Mouse (Mus musculus): Measurements from ENCODE around the gene Klrc2. TPM values are rescaled to one million over a fixed set of nuclear protein-coding genes. Genes with fewer than 3 reads are reported as not detected.
"Not testable (repeated sequence)": the region's sequence is repeated elsewhere in the genome, so short reads cannot be mapped to it uniquely, and the experiment has no call there.

Klrc2 gene
- polyA plus RNA-seq (2012; rRNA removed): not detected in 2 replicates

- DNase-seq; H3K4me1 ChIP-seq (ENCODE audit: control insufficient read depth, insufficient read depth, low read length); H3K27me3 ChIP-seq (ENCODE audit: control insufficient read depth, insufficient read depth, low read length); H3K4me3 ChIP-seq (replicated peaks; ENCODE audit: insufficient read depth, low read depth, low read length); H3K27ac ChIP-seq (ENCODE audit: insufficient read depth, low read length): not testable (repeated sequence)
- whole genome bisulfite sequencing: 65% methylated on average over 4 of the region's 4 CpGs
Measured at GRCm38 (mm10) chr6:129660589-129660988, at the start of gene Klrc2. Gene Klrc2 (minus strand): TSS chr6:129660689.

DNA sequence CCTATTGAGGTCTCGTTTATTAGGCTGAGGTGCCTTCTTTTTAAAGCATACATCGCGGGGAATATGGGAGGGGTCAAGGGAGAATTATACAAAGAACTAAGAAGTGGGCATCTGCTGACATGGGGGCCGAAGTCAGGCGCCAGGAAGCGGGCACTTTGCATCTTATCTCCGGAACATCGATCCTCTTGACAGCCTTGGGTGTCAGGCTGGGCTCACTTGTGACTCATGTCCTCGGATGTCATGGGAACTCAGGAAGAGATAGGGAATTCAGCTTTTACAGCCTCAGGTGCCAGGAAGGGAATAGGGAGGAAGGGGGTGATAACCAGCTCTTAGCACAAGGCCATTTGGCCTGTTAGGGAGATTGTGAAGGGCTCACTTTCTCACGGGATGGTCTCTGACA is 30.9 kb upstream of the Klrc2 start:
- 83% methylated on average over 10 of the region's 10 CpGs for WGBS
- not testable (repeated sequence) for DNase-seq

GRCm38 (mm10) chr6:129680379-129680778 is 19.9 kb upstream of the Klrc2 start:
- DNase-seq: no peak
- Histone ChIP-seq H3K4me3 (replicated peaks; ENCODE audit: insufficient read depth, low read depth, low read length) (no peak overlapping the region), H3K4me1 (ENCODE audit: control insufficient read depth, insufficient read depth, low read length) (no peaks in the 10 kb centered on the region), H3K27ac (ENCODE audit: insufficient read depth, low read length) (no peak overlapping the region), H3K27me3 (ENCODE audit: control insufficient read depth, insufficient read depth, low read length) (no peaks in the 10 kb centered on the region)
- WGBS: 63% methylated on average over 1 of the region's 1 CpGs
- TF ChIP-seq POLR2A (IDR thresholded peaks at IDR 0.05; ENCODE audit: borderline replicate concordance, insufficient read depth, low read length) (no peak), CTCF (IDR thresholded peaks at IDR 0.05; ENCODE audit: borderline replicate concordance, insufficient read depth, low read depth, low read length) (no peak)

More for the DNA sequence above, 30.9 kb upstream of the Klrc2 start:
- H3K27ac ChIP-seq (ENCODE audit: insufficient read depth, low read length); H3K27me3 ChIP-seq (ENCODE audit: control insufficient read depth, insufficient read depth, low read length); H3K4me3 ChIP-seq (replicated peaks; ENCODE audit: insufficient read depth, low read depth, low read length); H3K4me1 ChIP-seq (ENCODE audit: control insufficient read depth, insufficient read depth, low read length): not testable (repeated sequence)

- no peak for TF ChIP-seq CTCF (IDR thresholded peaks at IDR 0.05; ENCODE audit: borderline replicate concordance, insufficient read depth, low read depth, low read length)
- TF ChIP-seq POLR2A (IDR thresholded peaks at IDR 0.05; ENCODE audit: borderline replicate concordance, insufficient read depth, low read length): no peak
- WGBS: 77% methylated on average over 3 of the region's 3 CpGs
- DNase-seq: no peak
- Histone ChIP-seq H3K4me3 (replicated peaks; ENCODE audit: insufficient read depth, low read depth, low read length) (no peak within 1 kb of the TSS), H3K27me3 (ENCODE audit: control insufficient read depth, insufficient read depth, low read length) (no peaks in the 10 kb centered on the region), H3K4me1 (ENCODE audit: control insufficient read depth, insufficient read depth, low read length) (no peaks in the 10 kb centered on the region), H3K27ac (ENCODE audit: insufficient read depth, low read length) (no peak within 1 kb of the TSS)
Measured at GRCm38 (mm10) chr6:129678873-129679272, 18.4 kb upstream of the Klrc2 start, which contains the start of gene Klrc1. Gene Klrc1 (minus strand): TSS chr6:129678973.

DNA sequence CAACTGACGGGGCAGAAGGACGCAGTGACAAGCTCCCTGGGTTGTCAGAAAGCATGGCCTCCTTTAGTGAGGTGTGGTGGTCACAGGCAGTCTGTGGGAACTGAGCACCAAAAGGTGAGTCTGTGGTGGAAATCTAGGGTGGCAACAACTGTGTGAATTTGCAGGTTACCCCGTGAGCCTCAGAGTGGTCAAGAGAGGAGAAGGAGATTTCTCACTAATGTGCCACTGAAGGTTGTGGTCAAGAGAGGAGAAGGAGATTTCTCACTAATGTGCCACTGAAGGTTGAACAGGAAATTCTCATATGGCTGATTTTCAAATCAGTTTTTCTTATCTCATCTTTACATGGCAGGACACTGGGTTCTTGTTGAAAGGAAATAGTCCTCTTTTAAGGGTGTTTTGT is 812 bp upstream of the Klrc2 start:
- H3K4me1 ChIP-seq (ENCODE audit: control insufficient read depth, insufficient read depth, low read length); H3K27me3 ChIP-seq (ENCODE audit: control insufficient read depth, insufficient read depth, low read length); H3K27ac ChIP-seq (ENCODE audit: insufficient read depth, low read length); DNase-seq; H3K4me3 ChIP-seq (replicated peaks; ENCODE audit: insufficient read depth, low read depth, low read length): not testable (repeated sequence)
- 67% methylated on average over 1 of the region's 3 CpGs for WGBS

DNA sequence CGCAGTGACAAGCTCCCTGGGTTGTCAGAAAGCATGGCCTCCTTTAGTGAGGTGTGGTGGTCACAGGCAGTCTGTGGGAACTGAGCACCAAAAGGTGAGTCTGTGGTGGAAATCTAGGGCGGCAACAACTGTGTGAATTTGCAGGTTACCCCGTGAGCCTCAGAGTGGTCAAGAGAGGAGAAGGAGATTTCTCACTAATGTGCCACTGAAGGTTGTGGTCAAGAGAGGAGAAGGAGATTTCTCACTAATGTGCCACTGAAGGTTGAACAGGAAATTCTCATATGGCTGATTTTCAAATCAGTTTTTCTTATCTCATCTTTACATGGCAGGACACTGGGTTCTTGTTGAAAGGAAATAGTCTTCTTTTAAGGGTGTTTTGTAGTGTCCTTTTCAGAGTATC is 16.4 kb downstream of the Klrc2 start:
- not testable (repeated sequence) for DNase-seq; H3K4me3 ChIP-seq (replicated peaks; ENCODE audit: insufficient read depth, low read depth, low read length); H3K4me1 ChIP-seq (ENCODE audit: control insufficient read depth, insufficient read depth, low read length); H3K27me3 ChIP-seq (ENCODE audit: control insufficient read depth, insufficient read depth, low read length); H3K27ac ChIP-seq (ENCODE audit: insufficient read depth, low read length)
- 63% methylated on average over 1 of the region's 3 CpGs for WGBS

DNA sequence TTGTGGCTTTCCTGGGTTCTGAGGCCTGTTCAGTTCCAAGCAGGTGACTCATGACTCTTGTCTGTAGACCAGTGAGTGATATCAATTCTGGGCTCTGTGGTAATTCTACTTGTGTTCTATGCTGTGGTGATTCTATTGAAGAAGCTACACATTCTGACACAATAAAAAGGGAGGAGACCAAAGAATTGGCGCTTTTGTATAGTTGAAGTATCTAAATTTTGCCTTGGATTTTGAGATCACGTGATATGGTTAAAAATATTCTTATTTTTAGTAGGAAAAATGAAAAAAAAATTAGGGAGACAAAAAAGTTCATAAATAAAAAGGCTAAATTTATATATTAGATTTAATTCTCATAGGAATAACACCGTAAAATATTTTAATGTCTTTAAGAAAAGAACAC is 17.3 kb downstream of the Klrc2 start, which contains the start of gene Klrc3:
TSS of gene Klrc3 (minus strand) at position 101 of the 400 bp plus-strand sequence.
- not testable (repeated sequence) for DNase-seq; H3K27ac ChIP-seq (ENCODE audit: insufficient read depth, low read length); H3K4me3 ChIP-seq (replicated peaks; ENCODE audit: insufficient read depth, low read depth, low read length); H3K27me3 ChIP-seq (ENCODE audit: control insufficient read depth, insufficient read depth, low read length); H3K4me1 ChIP-seq (ENCODE audit: control insufficient read depth, insufficient read depth, low read length)
- 83% methylated on average over 3 of the region's 3 CpGs for WGBS

- H3K27ac ChIP-seq (ENCODE audit: insufficient read depth, low read length); H3K27me3 ChIP-seq (ENCODE audit: control insufficient read depth, insufficient read depth, low read length); DNase-seq; H3K4me1 ChIP-seq (ENCODE audit: control insufficient read depth, insufficient read depth, low read length); H3K4me3 ChIP-seq (replicated peaks; ENCODE audit: insufficient read depth, low read depth, low read length): not testable (repeated sequence)
- 80% methylated on average over 2 of the region's 2 CpGs for whole genome bisulfite sequencing
Measured at GRCm38 (mm10) chr6:129631046-129631445, 29.4 kb downstream of the Klrc2 start.

DNA sequence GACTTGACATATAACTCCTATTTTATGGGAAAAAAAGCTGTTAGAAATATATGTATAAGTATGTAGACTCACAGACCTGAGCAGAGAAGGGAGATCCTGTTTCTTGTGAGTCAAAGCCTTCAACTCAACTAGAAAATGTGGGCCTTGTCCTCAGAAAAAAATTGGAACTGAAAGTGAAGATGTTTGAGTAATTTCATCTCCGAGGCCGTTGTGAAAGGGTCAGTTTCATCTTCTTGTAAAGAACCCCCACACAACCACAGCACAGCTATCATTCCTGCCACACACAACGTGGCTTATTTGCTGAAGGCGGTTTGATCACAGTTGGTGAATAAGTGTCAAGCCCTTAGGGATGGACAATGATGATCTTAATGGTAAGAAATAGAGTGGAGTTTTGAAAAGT is 36.8 kb downstream of the Klrc2 start, which contains the start of gene Klrk1:
TSS of gene Klrk1 (minus strand) at position 130 of the 400 bp plus-strand sequence.
- Histone ChIP-seq H3K27me3 (ENCODE audit: control insufficient read depth, insufficient read depth, low read length) (no peaks in the 10 kb centered on the region), H3K27ac (ENCODE audit: insufficient read depth, low read length) (no peak within 1 kb of the TSS), H3K4me1 (ENCODE audit: control insufficient read depth, insufficient read depth, low read length) (no peaks in the 10 kb centered on the region), H3K4me3 (replicated peaks; ENCODE audit: insufficient read depth, low read depth, low read length) (no peak within 1 kb of the TSS)
- 76% methylated on average over 4 of the region's 4 CpGs for WGBS
- DNase-seq: no peak
- TF ChIP-seq CTCF (IDR thresholded peaks at IDR 0.05; ENCODE audit: borderline replicate concordance, insufficient read depth, low read depth, low read length) (no peak), POLR2A (IDR thresholded peaks at IDR 0.05; ENCODE audit: borderline replicate concordance, insufficient read depth, low read length) (no peak)

Data from cerebellum, adult 2 months (tissue).